Mouse (Mus musculus): ENCODE results near the gene Grm1.
"Not testable (repeated sequence)": the region's sequence is repeated elsewhere in the genome, so short reads cannot be mapped to it uniquely, and the experiment has no call there.

Grm1 gene

DNA sequence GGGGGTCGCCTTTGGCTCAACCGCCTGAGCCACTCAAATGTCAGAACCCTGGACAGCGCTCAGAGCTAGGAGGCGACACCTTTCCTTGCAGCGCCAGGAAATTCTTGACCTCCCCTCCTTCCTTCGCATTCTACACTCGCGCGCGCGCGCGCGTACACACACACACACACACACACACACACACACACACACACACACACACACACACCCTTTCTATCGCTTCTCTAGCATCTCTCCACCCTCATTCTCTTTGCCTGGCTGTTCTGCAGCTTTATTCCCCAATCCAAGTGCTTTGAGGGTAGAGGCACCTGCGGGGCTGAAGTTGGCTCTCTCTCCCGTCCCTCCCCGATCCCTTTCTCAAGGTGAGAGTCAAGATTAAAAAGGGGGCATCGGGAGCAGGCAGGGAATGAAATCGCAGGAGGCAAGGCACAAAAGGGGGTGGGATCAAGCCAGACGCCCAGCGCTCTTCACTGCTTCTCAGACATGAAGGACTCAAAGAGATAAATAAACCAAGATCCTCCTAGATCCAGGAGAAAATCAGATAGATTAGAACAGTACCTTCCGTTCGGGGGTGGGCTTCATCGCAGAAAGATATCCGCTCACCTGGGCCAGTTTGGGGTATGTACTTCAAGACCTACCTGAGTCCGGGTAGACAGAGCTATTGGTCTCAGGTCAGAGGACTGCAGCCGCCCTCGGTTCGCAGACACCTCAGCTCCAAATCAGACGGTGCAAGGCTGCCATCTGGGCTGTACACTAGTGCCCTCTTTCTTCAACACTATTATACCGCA, at the start of gene Grm1:
Gene Grm1, minus strand, starts transcription at position 746 of the 788 bp plus-strand sequence.
- no peak for DNase-seq (ENCODE audit: low spot score)

GRCm38 (mm10) chr10:11121781-11122180, 39.6 kb upstream of the Grm1 start:
- no peak for DNase-seq (ENCODE audit: low spot score)

DNA sequence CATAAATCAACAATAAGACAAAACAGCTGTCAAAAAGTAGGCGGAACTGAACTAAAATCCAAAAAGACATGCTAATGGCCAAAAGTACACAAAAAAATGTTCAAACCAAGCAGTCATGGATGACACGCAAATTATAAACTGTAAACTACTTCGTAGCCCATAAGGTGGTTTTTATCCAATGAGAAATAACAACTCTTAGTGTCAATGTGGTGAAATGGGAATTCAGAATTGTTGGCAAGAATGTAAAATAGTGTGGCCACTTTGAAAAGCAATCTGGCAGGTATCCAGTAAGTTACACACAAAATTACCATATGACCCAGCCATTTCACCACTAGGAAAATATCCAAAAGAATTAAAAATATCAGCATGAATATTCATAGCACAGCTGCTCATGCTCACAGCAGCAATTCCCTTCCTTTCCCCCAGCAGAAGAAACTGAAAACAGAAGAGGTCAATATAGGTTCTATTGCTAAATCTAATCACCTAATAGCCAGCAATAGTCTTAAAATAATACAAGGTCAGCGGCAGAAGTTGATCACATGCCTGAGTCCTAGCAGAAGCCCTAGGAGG, 16.4 kb upstream of the Grm1 start:
- DNase-seq (ENCODE audit: low spot score) = no peak

GRCm38 (mm10) chr10:11086348-11086747, 4.2 kb upstream of the Grm1 start:
- no peak for DNase-seq (ENCODE audit: low spot score)

GRCm38 (mm10) chr10:11080725-11081610, 1.2 kb downstream of the Grm1 start:
- no peak for DNase-seq (ENCODE audit: low spot score)

- no peak for DNase-seq (ENCODE audit: low spot score)
These were observed 2.0 kb downstream of the Grm1 start for GRCm38 (mm10) chr10:11080013-11080724.

DNA sequence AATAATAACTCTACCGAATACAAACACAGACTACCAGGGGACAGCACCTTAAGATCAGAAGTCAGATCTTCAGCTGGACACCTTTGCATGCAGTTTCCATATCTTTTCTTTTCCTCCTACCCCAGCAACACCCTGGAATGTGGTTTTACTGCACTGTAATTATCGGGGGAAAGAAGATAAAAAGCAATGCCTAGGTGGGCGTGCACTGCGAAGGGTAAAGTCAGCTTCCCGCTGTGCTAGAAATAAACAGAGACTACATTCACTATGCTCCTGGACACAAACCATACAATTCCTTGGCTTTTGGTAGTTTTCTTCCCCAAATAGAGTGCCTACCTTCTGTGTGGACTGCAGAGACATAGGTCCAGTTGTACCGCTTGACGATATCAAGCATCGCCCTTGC, 2.6 kb downstream of the Grm1 start:
- DNase-seq (ENCODE audit: low spot score) = no peak

GRCm38 (mm10) chr10:11065136-11065535, 17.0 kb downstream of the Grm1 start:
- DNase-seq (ENCODE audit: low spot score) = no peak

- DNase-seq (ENCODE audit: low spot score) = no peak
These were observed 20.7 kb downstream of the Grm1 start for GRCm38 (mm10) chr10:11061318-11062071.

- DNase-seq (ENCODE audit: low spot score) = no peak
These were observed 32.8 kb downstream of the Grm1 start for GRCm38 (mm10) chr10:11049361-11049760.

DNA sequence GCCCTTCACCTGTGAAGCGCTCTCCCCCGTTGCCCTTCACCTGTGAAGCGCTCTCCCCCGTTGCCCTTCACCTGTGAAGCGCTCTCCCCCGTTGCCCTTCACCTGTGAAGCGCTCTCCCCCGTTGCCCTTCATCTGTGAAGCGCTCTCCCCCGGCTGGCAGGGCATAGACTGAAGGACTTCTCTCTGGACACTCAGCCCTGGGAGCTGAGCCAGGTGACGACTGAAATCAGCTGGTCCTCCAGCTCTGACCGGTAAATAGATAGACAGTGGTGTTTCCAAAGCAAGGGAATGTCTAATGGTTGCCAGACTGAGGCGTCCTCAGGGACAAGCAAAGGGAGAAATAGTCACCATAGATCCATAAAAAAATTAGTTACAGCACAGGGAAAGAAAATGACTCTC, 36.7 kb downstream of the Grm1 start:
- not testable (repeated sequence) for DNase-seq (ENCODE audit: low spot score)

- DNase-seq (ENCODE audit: low spot score) = no peak
These were observed 37.6 kb downstream of the Grm1 start for GRCm38 (mm10) chr10:11044455-11045106.

DNA sequence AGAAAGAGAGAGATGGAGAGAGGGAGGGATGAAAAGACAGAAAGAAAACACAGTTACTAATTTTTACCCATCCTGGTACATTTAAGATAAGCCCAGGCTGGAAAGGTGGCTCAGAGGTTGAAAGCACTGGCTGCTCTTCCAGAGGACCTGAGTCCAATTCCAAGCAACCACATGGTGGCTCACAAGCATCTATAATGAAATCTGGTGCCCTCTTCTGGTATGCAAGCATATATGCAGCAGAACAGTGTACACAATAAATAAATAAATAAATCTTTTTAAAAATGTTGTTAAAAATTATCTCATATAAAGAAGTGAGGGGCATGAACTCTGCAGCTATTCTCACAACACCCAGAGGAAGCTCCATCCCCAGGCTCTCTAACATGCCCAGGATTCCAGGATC, 42.8 kb downstream of the Grm1 start:
- DNase-seq (ENCODE audit: low spot score) = no peak

DNA sequence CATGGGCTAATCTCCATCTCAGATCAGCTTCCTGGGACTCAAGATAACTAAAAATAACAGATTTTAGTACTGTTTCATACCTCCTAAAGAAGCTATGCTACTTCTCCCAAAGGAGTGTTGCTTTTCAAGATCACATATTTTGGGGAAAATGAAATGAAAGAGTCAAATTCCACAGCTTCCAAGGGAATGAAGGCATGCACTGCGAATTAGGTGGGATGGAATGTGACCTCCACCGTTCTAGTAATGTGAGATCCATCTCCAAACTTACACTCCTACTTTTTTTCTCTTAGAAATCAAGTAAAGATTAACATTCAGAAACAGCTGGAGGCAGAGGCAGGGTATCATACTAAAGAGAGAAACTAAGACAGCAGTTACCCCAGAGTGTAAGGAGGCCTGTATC, 49.9 kb downstream of the Grm1 start:
- no peak for DNase-seq (ENCODE audit: low spot score)

DNA sequence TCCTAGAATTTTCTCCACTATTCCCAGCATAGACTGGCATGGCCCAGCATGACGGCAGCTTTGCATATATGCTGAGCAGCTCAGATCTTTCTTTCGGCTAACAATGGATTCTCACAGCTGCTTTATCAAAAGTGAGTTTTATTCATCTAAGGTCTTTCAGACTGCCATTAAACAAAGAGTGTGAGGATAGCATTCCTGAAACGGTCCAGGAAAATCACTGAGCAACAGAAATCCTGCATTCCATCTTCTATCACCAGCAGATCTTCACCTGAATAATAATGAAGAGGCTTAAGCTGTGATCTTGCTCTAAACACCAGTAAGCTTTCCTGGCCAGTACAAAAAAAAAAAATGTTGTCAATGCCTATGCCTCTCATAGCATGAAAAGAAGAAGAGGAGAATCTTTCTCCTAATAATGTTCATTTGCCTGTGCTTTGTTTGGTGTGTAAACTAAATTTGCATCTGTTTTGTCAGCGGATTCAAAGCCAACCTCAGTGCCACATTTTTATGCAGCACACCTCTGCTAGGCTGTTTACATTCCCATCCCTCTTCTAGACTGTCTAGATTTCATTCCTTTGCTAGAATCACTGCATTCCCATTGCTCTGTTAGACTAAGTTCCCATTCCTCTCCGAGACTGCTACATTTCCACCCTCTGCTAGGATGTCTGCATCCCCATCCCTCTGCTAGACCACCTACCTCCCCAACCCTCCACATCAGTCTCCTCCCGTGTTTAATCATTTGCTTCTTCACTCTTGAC, 56.2 kb downstream of the Grm1 start:
- DNase-seq (ENCODE audit: low spot score) = no peak

GRCm38 (mm10) chr10:11018970-11019531, 63.1 kb downstream of the Grm1 start:
- no peak for DNase-seq (ENCODE audit: low spot score)

DNA sequence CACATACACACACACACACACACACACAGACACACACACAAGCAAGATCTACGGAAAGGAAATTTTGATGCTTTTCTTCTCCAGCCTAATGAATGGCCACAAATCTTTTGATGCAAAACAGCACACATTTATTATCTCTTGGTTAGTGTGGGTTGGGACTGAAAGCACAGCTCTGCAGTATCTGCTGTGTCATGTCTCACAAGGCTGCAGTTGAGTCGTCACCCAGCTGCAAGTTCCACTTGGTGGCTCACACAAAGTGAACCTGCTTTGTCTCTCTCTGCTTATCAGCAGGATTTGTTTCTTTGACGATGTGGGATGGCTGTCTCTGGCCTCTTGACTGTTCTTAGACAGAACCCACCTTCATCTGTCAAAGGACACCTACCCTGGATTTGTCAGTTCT, 68.5 kb downstream of the Grm1 start:
- DNase-seq (ENCODE audit: low spot score) = no peak

GRCm38 (mm10) chr10:10996766-10997165, 85.4 kb downstream of the Grm1 start:
- DNase-seq (ENCODE audit: low spot score) = no peak

DNA sequence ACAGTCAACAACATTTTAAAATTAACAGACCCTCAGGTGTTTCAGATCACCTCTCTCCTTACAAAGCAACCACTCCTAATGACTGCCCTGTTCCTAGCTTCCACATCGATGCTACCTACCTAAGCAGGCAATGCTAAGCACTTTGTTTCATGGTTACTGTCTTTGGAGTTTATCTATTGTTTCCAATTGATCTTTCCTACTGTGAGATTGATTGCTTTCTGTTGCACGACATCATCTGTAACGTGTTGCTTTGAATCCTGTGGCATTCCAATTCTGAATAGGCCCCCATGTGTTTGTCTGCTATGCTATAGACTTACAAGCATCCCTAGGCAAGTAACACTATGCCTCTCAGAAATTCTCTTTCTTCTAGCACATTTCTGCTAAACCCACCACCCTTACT, 90.4 kb downstream of the Grm1 start:
- no peak for DNase-seq (ENCODE audit: low spot score)

- no peak for DNase-seq (ENCODE audit: low spot score)
These were observed 110.8 kb downstream of the Grm1 start for GRCm38 (mm10) chr10:10971311-10971710.

All from spleen, adult 12 weeks (tissue).